Mouse (Mus musculus) activated CD4-positive, CD25-positive, alpha-beta regulatory T cell, adult 9 weeks (primary cell): ENCODE results near the gene Lamp3. TPM values are rescaled to one million over a fixed set of nuclear protein-coding genes. Genes with fewer than 3 reads are reported as not detected.

ENCODE experiments used
- polyA plus RNA-seq: library from polyadenylated mRNA; unstranded; fragments of 100-300 nt; shearing (Covaris generic); gene quantifications from one replicate; pipeline ENCODE4 v1.2.1, GENCODE M21; 2017

Gene Lamp3
- polyA plus RNA-seq: not detected

DNA sequence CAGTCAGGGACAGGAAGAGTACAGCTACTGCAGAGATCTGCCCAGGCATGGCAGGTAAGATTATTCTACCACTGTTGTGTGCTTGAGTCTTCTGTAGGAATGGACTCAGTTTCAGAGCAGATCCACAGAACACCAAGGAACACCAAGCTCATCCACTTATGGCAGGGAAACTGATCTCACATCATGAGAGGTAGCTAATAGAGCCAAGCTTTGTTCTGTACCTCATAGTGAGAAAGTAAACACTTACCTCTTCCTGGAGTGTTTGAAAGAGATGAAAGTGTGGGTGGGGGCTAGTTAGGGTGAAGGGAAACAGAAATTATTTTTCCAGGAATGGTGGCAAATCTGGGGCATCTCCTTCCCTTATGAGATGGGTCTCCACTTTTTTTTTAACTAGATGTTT, at the start of gene Lamp3:
Gene Lamp3, minus strand, starts transcription at position 160 of the 400 bp plus-strand sequence.

GRCm38 (mm10) chr16:19629816-19630215, 76.4 kb downstream of the Lamp3 start, which contains the start of gene Olfr171:
TSS of gene Olfr171 (minus strand) at chr16:19629916.

DNA sequence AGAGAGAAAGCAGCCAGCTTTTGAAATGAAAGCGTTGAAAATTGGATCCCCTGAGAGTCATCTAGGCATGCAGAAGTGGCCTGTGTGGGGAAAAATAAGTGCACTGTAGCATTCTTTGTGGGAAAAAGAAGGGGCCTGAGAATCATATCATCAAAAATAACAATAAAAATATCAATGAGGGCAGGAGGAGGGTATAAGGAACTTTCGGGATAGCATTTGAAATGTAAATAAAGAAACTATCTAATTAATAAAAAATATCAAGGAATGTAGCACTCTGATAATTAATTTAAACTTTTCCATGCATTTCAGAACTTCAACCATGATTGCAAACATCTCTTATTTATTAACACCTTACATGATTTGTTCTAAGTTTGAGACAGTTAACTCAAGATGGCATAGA, 94.4 kb downstream of the Lamp3 start, which contains the start of gene Olfr170:
Gene Olfr170, minus strand, starts transcription at position 101 of the 400 bp plus-strand sequence.

Other genes with a start within 250 kb of the Lamp3 start
- gene Olfr166, start 222.7 kb downstream of the Lamp3 start, polyA plus RNA-seq: not detected
- not detected for gene Olfr167, start 184.1 kb downstream of the Lamp3 start, polyA plus RNA-seq
- gene Olfr168, start 170.8 kb downstream of the Lamp3 start, polyA plus RNA-seq: not detected
- gene Olfr169, start 134.6 kb downstream of the Lamp3 start, polyA plus RNA-seq: not detected
- gene Olfr170, start 94.5 kb downstream of the Lamp3 start, polyA plus RNA-seq: not detected
- gene Olfr171, start 76.5 kb downstream of the Lamp3 start, polyA plus RNA-seq: not detected
- gene B3gnt5, start 53.8 kb upstream of the Lamp3 start, polyA plus RNA-seq: 18.0 TPM